Mouse (Mus musculus) intestine, embryonic 14.5 days (tissue): ENCODE results near the gene Ciao2a. TPM values are rescaled to one million over a fixed set of nuclear protein-coding genes. Genes with fewer than 3 reads are reported as not detected.

ENCODE experiments used
- ATAC-seq: fragments of 200-750 bp; cut with Nextera tagmentation; replicated peaks from 2 replicates; pipeline ENCODE4 v1.8.0; 2017; ENCODE audit warnings: low read depth, moderate number of reproducible peaks, moderate TSS enrichment, moderate library complexity; ENCODE audit not compliant: low FRiP score, low TSS enrichment
- DNase-seq: peaks from one replicate; pipeline ENCODE4 v3.0.0-alpha.2; 2018; ENCODE audit warnings: low spot score
- H3K27ac ChIP-seq: fragments of 300-500 bp; sonication (generic); 2 replicates; pipeline ENCODE4 v1.5.1; 2014; ENCODE audit warnings: low read depth, mild to moderate bottlenecking, control low read depth
- H3K27me3 ChIP-seq: fragments of 300-500 bp; sonication (generic); replicated peaks from 2 replicates; pipeline ENCODE4 v1.6.1; 2014; ENCODE audit warnings: low read length, control low read depth; ENCODE audit not compliant: control insufficient read depth, insufficient read depth
- H3K36me3 ChIP-seq: fragments of 300-500 bp; sonication (generic); 2 replicates; pipeline ENCODE4 v1.6.1; 2014; ENCODE audit warnings: low read length, control low read depth; ENCODE audit not compliant: control insufficient read depth, insufficient read depth
- H3K4me1 ChIP-seq: fragments of 300-500 bp; sonication (generic); replicated peaks from 2 replicates; pipeline ENCODE4 v1.6.1; 2014; ENCODE audit warnings: low read length, control low read depth, mixed read lengths; ENCODE audit not compliant: control insufficient read depth, insufficient read depth
- H3K4me2 ChIP-seq: fragments of 300-500 bp; sonication (generic); 2 replicates; pipeline ENCODE4 v1.6.1; 2014; ENCODE audit warnings: low read length
- H3K4me3 ChIP-seq: fragments of 300-500 bp; sonication (generic); 2 replicates; pipeline ENCODE4 v1.5.1; 2014; ENCODE audit warnings: low read depth, low read length, control low read depth, mixed read lengths
- H3K9ac ChIP-seq: fragments of 300-500 bp; sonication (generic); 2 replicates; pipeline ENCODE4 v1.6.1; 2014; ENCODE audit warnings: mild to moderate bottlenecking, low read length
- H3K9me3 ChIP-seq: fragments of 300-500 bp; sonication (generic); 2 replicates; pipeline ENCODE4 v1.6.1; 2016; ENCODE audit warnings: low read length, control low read depth; ENCODE audit not compliant: control insufficient read depth
- WGBS: fragments of 180-500 bp; shearing (Covaris S2); extraction: QIAGEN DNeasy Blood & Tissue Kit; methylation state at CpG from one replicate; pipeline ENCODE4 v1.1.7; 2014; 5-methylcytosine and 5-hydroxymethylcytosine counted together
- polyA plus RNA-seq: library from polyadenylated mRNA; unstranded; fragments of >200 nt; fragmentation: Nextera tagmentation; extraction: Ambion mirVana; gene quantifications from 2 replicates; pipeline ENCODE4 v1.2.1, GENCODE M21; 2014

The Ciao2a gene
- polyA plus RNA-seq, 1 experiment from 2014 or later, result 189 TPM

DNA sequence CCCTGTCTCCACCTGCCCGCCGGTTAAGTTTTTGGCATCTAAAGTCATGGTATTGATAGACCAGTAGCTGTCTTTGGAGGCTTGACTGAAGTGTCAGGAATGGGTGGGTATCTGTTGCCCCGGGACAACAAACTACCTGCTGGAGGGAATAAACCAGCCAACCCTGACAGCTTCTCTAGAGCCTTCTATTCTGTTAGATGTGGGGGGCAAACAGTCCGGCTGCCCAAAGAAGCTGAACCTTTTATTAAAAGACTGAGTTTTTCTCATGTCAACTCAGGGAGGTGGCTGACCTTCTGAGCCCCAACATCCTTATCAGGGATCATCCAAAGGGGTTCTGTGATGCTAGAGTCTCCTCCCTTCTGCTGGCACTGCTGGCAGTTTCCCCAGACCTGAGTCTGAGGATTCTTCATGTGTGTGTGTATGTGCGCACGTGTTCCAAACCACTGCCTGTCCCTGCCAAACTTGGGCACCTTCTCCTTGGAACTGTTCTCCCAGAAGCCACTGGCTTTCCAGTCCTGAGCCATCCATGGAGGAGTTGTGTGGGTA, 32.5 kb downstream of the Ciao2a start:
- peak overlapping the region; percentile 39; the same call in 1 of the 2 replicates for H3K4me3 ChIP-seq
- H3K9ac ChIP-seq, result no peak overlapping the region
- peaks cover 16% of the 10 kb centered on the region; the same call in 1 of the 2 replicates for H3K27me3 ChIP-seq
- H3K9me3 ChIP-seq, result no peaks in the 10 kb centered on the region
- 86% methylated on average over 6 of the region's 6 CpGs for WGBS
- H3K36me3 ChIP-seq, result no peaks in the 10 kb centered on the region
- H3K4me1 ChIP-seq, result no peaks in the 10 kb centered on the region
- H3K27ac ChIP-seq, result no peak overlapping the region
- no peak for DNase-seq
- ATAC-seq, result no peak
- H3K4me2 ChIP-seq, result no peak overlapping the region

GRCm38 (mm10) chr9:66160155-66160554, 33.7 kb downstream of the Ciao2a start:
- 98% methylated on average over 2 of the region's 2 CpGs for WGBS
- peaks cover 16% of the 10 kb centered on the region; the same call in 1 of the 2 replicates for H3K27me3 ChIP-seq
- H3K4me2 ChIP-seq, result no peak overlapping the region
- DNase-seq (no peak), ATAC-seq (no peak)
- H3K9me3 ChIP-seq, result no peaks in the 10 kb centered on the region
- H3K4me3 ChIP-seq, result no peak overlapping the region
- H3K36me3 ChIP-seq, result no peaks in the 10 kb centered on the region
- H3K27ac ChIP-seq, result no peak overlapping the region
- no peaks in the 10 kb centered on the region for H3K4me1 ChIP-seq
- no peak overlapping the region for H3K9ac ChIP-seq

- Histone ChIP-seq H3K9me3 (no peaks in the 10 kb centered on the region), H3K36me3 (no peaks in the 10 kb centered on the region)
Measured at GRCm38 (mm10) chr9:66162995-66163394, 36.6 kb downstream of the Ciao2a start.

GRCm38 (mm10) chr9:66167222-66167621, 40.8 kb downstream of the Ciao2a start:
- Histone ChIP-seq H3K4me3 (no peak overlapping the region), H3K36me3 (no peaks in the 10 kb centered on the region), H3K4me2 (no peak overlapping the region), H3K9ac (no peak overlapping the region), H3K27ac (no peak overlapping the region), H3K4me1 (0 out of 2 replicates have a peak, but pooled peaks cover 2% of the 10 kb centered on the region), H3K27me3 (no peaks in the 10 kb centered on the region), H3K9me3 (no peaks in the 10 kb centered on the region)
- DNase-seq (no peak), ATAC-seq (no peak)
- WGBS, result 80% methylated on average over 5 of the region's 5 CpGs

More at GRCm38 (mm10) chr9:66162995-66163394, 36.6 kb downstream of the Ciao2a start:
- no peaks in the 10 kb centered on the region for H3K4me1 ChIP-seq
- no peak overlapping the region for H3K9ac ChIP-seq
- H3K27ac ChIP-seq, result no peak overlapping the region
- H3K27me3 ChIP-seq, result peaks cover 9% of the 10 kb centered on the region; the same call in 1 of the 2 replicates
- no peak overlapping the region for H3K4me2 ChIP-seq
- DNase-seq, result no peak
- WGBS, result 83% methylated on average over 9 of the region's 9 CpGs
- no peak for ATAC-seq
- no peak overlapping the region for H3K4me3 ChIP-seq

- H3K4me2 ChIP-seq, result no peak overlapping the region
- no peaks in the 10 kb centered on the region for H3K27me3 ChIP-seq
- no peak overlapping the region for H3K4me3 ChIP-seq
- DNase-seq (no peak), ATAC-seq (no peak)
- 13% methylated on average over 1 of the region's 1 CpGs for WGBS
- H3K27ac ChIP-seq, result no peak overlapping the region
- H3K36me3 ChIP-seq, result no peaks in the 10 kb centered on the region
- H3K9ac ChIP-seq, result no peak overlapping the region
- H3K9me3 ChIP-seq, result no peaks in the 10 kb centered on the region
- 0 out of 2 replicates have a peak, but pooled peaks cover 2% of the 10 kb centered on the region for H3K4me1 ChIP-seq
Measured at GRCm38 (mm10) chr9:66168233-66168632, 41.8 kb downstream of the Ciao2a start.

DNA sequence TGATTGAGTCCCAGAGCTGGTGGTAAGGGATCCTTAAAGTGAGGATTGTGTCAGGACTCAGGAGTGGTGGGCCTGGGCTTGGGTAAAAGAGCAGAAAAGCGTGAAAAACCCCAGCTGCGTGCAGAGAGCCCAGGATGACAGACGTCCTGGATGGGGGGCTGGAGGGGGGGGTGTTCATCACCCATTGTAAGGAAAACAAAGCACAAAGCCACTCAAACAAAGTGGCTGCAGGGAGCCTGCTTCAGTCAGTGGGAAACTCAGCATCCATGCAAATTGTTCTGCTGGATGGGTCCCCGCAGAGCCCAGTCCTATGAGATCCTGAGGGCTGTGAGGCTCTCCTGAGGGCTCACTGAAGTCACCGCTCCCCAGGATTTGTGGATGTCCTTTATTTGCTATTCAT, 44.1 kb downstream of the Ciao2a start:
- H3K27me3 ChIP-seq, result no peaks in the 10 kb centered on the region
- WGBS, result 54% methylated on average over 5 of the region's 5 CpGs
- DNase-seq (no peak), ATAC-seq (no peak)
- H3K4me2 ChIP-seq, result no peak overlapping the region
- no peaks in the 10 kb centered on the region for H3K9me3 ChIP-seq
- H3K4me3 ChIP-seq, result no peak overlapping the region
- H3K4me1 ChIP-seq, result 0 out of 2 replicates have a peak, but pooled peaks cover 2% of the 10 kb centered on the region
- no peak overlapping the region for H3K27ac ChIP-seq
- H3K9ac ChIP-seq, result no peak overlapping the region
- no peaks in the 10 kb centered on the region for H3K36me3 ChIP-seq

GRCm38 (mm10) chr9:66171275-66171921, 45.0 kb downstream of the Ciao2a start:
- no peaks in the 10 kb centered on the region for H3K9me3 ChIP-seq
- H3K27ac ChIP-seq, result no peak overlapping the region

GRCm38 (mm10) chr9:66173316-66173855, 47.0 kb downstream of the Ciao2a start:
- H3K4me2 ChIP-seq, result no peak overlapping the region
- 95% methylated on average over 5 of the region's 5 CpGs for WGBS
- no peak overlapping the region for H3K27ac ChIP-seq
- H3K4me3 ChIP-seq, result no peak overlapping the region
- H3K27me3 ChIP-seq, result no peaks in the 10 kb centered on the region
- H3K9me3 ChIP-seq, result no peaks in the 10 kb centered on the region
- no peak overlapping the region for H3K9ac ChIP-seq
- no peak for ATAC-seq
- DNase-seq, result no peak
- H3K36me3 ChIP-seq, result no peaks in the 10 kb centered on the region
- H3K4me1 ChIP-seq, result 0 out of 2 replicates have a peak, but pooled peaks cover 2% of the 10 kb centered on the region

More at GRCm38 (mm10) chr9:66171275-66171921, 45.0 kb downstream of the Ciao2a start:
- 57% methylated on average over 12 of the region's 12 CpGs for WGBS
- no peaks in the 10 kb centered on the region for H3K36me3 ChIP-seq
- DNase-seq, result no peak
- H3K4me1 ChIP-seq, result 0 out of 2 replicates have a peak, but pooled peaks cover 2% of the 10 kb centered on the region
- no peak overlapping the region for H3K4me3 ChIP-seq
- H3K4me2 ChIP-seq, result no peak overlapping the region
- no peaks in the 10 kb centered on the region for H3K27me3 ChIP-seq
- no peak overlapping the region for H3K9ac ChIP-seq
- no peak for ATAC-seq
